Mouse (Mus musculus) adrenal gland, adult 8-10 months (tissue): Measurements from ENCODE around the gene Ripor2. TPM values are rescaled to one million over a fixed set of nuclear protein-coding genes. Genes with fewer than 3 reads are reported as not detected.
A peak's percentile ranks its signal among the peaks of the same experiment; 100 is the strongest.

ENCODE experiments used
- DNase-seq: peaks from one replicate; pipeline ENCODE4 v3.0.0; 2022
- total RNA-seq, 4 experiments: library from RNA; stranded (reverse); gene quantifications; 2 replicates each; pipeline ENCODE4 v1.2.4; 2022

Ripor2 gene
- total RNA-seq, 4 experiments from 2014 or later, result 4.1 to 7.3 (median 5.4) TPM

DNA sequence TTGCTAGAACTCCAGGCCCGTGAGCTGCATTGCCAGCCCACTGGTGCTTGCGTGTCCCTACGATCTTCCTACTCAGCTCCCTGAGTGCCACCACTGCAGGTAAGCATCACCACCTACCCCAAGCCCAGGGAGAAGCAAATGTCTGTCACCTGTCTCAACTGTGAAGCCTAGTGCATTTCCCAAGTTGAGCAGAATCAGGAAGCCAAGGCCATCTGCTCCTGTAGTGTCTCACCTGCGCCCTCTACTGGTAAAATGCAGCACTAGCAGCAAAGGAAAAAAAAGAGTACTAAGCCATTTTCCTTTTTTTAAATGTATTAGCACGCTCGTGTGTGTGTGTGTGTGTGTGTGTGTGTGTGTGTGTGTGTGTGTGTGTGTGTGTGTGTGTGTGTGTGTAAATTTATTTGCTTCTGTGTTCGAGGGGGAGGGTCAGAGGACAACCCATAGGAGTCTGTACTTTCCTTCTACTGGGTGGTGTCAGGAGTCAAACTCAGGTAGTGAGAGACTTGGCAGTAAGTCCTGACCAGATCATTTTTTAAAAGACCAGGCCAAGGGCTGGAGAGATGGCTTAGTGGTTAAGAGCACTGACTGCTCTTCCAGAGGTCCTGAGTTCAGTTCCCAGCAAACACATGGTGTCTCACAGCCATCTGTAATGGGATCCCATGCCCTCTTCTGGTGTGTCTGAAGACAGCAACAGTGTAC lies 194.3 kb downstream of the Ripor2 start:
- DNase-seq, result peak; percentile 25

GRCm38 (mm10) chr13:24778026-24778425 lies 196.0 kb downstream of the Ripor2 start:
- no peak for DNase-seq

DNA sequence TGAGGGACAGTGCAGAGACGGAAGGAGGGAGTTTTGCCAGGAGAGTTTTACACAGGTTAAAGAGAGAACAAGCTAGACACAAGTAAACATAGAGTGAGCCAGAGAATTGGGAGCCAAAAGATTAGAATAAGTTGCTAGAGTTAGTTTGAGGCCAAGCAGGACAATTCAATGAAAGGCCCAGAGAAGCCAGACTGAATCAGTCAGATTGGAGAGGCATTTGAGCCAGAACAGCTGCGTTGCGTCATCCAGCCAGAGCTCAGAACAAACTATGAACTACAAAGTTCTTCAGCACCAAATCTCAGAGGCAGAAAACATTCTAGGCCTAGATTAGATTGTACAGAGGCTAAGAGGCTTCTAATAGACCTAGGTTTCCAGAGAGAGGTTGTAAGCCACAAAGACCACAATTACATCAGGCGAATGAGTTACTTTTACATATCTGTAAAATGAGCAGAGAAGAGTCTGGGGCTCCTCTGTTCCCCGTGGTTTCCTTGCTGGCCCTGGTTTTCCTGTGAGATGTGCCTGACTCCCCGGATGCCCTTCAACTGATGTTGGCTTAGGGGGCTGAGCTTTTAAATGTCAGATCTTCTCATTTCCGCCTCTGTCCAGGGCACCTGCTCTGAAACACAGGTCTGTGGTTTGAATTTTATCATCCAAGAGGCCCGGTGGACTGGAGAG lies 196.9 kb downstream of the Ripor2 start:
- no peak for DNase-seq

- DNase-seq, result peak; percentile 69
These were observed 199.9 kb downstream of the Ripor2 start for GRCm38 (mm10) chr13:24781916-24782315.

Other genes with a start within 250 kb of the Ripor2 start
- gene Armh2, start 159.0 kb downstream of the Ripor2 start, total RNA-seq, result not detected
- 10 to 100 TPM in 2 of 4 experiments, 1 to 10 TPM in 2; 5.3 to 12.5 (median 9.4) TPM for gene Gmnn, start 179.7 kb downstream of the Ripor2 start, total RNA-seq
- gene BC005537, start 219.5 kb downstream of the Ripor2 start, total RNA-seq, result 100 to 1,000 TPM; 194 to 209 (median 205) TPM
- gene Acot13, start 249.4 kb downstream of the Ripor2 start, total RNA-seq, result 10 to 100 TPM; 56.4 to 70.2 (median 59.6) TPM
- 10 to 100 TPM; 25.7 to 39.9 (median 31.0) TPM for gene Tdp2, start 249.5 kb downstream of the Ripor2 start, total RNA-seq